Mouse (Mus musculus): ENCODE results near the gene Creb3l4. TPM values are rescaled to one million over a fixed set of nuclear protein-coding genes. Genes with fewer than 3 reads are reported as not detected.
A peak's percentile ranks its signal among the peaks of the same experiment; 100 is the strongest.

Gene Creb3l4
- polyA plus RNA-seq, 1 experiment from 2014 or later = 1.3 TPM

DNA sequence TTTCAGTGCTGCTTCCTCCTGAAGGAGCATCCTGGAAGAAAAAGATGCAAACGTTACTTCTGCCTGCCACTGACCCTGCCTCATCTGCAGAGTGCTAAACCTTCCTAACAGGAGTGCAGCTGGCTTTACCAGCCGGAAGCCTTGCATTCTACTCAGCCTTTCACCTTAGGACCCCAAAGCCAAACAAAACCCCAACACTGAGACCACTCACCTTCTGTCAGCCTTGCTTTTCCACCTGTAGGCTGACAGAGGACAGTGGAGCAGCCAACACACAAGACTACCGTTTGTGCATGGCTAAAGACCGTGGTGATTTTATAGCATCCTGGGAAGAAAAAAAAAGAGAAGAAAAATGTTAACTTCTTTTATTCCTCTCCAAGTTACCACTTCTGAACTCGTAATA lies 30.6 kb downstream of the Creb3l4 start:
- no peak for ATAC-seq (ENCODE audit: low read depth)
- Histone ChIP-seq H3K36me3 (ENCODE audit: control insufficient read depth, insufficient read depth, low read length) (peaks cover 39% of the 10 kb centered on the region), H3K4me3 (ENCODE audit: low read depth, low read length) (peak overlapping the region; percentile 90), H3K4me1 (ENCODE audit: control insufficient read depth, insufficient read depth, low read length) (peaks cover 21% of the 10 kb centered on the region), H3K27ac (ENCODE audit: low read depth, low read length) (no peak overlapping the region), H3K9ac (replicated peaks; ENCODE audit: low read depth, low read length) (peak overlapping the region; percentile 79), H3K9me3 (ENCODE audit: control insufficient read depth, low read length) (no peaks in the 10 kb centered on the region), H3K4me2 (ENCODE audit: low read depth, low read length) (peak overlapping the region; percentile 95), H3K27me3 (ENCODE audit: control insufficient read depth, insufficient read depth, low read length) (no peaks in the 10 kb centered on the region)
- 17% methylated on average over 5 of the region's 5 CpGs for WGBS

DNA sequence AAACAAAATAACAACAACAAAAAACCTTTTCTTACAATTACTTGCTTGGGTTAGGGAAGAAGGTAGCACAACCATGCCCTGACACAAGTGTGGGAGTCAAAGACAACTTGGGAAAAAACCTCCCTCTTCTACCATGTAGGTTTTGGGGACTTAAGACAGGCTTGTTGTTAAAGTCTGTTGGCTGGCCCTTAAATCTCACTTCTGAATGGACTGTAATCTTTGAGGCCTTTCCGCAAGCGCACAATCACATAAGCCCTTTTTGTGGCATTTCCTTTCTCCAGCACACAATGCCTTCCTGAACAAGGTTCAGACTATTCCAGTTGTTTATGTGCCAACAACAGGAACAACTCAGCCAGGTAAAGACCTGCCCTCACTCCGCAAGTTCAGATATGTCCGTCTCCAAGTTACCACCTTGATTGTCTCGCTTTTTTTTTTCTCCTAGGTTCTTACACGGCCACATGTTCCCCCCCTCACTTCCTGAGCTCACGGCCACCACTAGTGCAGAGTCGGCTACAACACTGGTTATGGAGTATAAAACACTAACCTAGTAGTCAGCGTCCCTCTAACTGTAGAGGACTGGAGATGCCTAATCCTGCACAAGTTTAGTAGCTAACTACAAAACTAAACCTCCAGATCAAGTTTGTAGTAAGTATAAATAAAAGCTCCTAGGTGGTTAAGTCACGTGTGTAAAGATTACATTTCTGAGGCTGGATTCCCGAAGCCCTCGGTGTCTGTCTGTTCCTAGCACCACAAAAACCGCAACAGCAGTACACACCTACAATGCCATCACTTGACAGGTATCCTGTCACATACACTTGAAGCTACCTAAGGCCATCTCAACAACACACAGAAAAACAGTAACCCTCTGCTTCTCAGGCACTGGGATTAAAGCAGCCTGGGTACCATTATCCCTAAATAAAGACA lies 31.6 kb downstream of the Creb3l4 start:
- Histone ChIP-seq H3K4me3 (ENCODE audit: low read depth, low read length) (peak overlapping the region; percentile 90; the same call in 1 of the 2 replicates), H3K4me1 (ENCODE audit: control insufficient read depth, insufficient read depth, low read length) (peaks cover 21% of the 10 kb centered on the region), H3K9me3 (ENCODE audit: control insufficient read depth, low read length) (no peaks in the 10 kb centered on the region), H3K27me3 (ENCODE audit: control insufficient read depth, insufficient read depth, low read length) (no peaks in the 10 kb centered on the region), H3K9ac (replicated peaks; ENCODE audit: low read depth, low read length) (no peak overlapping the region; the same call in 1 of the 2 replicates), H3K27ac (ENCODE audit: low read depth, low read length) (no peak overlapping the region), H3K4me2 (ENCODE audit: low read depth, low read length) (peak overlapping the region; percentile 95), H3K36me3 (ENCODE audit: control insufficient read depth, insufficient read depth, low read length) (peaks cover 39% of the 10 kb centered on the region)
- 85% methylated on average over 13 of the region's 13 CpGs for WGBS
- no peak for ATAC-seq (ENCODE audit: low read depth)

DNA sequence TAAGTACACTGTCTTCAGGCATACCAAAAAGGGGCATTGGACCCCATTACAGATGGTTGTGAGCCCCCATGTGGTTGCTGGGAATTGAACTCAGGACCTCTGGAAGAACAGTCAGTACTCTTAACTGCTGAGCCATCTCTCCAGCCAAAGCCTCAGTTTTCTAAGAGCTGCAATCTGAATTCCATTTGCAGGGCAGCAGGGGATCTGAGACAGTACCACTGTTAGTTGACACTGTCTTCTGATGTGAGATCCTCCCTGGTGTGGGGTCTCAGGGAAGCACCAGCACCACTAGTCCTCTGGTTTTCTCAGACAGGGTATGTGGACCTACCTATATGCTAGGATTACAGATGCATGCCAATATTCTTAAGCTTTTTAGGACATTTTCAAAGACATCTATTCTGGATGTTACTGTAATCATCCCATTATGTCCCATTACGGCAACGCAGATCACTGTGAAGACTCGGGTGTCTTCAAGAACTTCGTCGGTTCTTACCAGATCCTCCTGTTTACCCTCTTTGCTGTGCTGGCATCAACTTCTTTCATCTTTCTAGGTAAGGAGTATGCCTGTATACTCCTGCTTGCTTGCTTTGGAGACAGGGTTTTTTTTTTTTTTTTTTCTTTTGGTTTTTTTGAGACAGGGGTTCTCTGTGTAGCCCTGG lies 33.3 kb downstream of the Creb3l4 start:
- Histone ChIP-seq H3K27ac (ENCODE audit: low read depth, low read length) (no peak overlapping the region), H3K4me2 (ENCODE audit: low read depth, low read length) (no peak overlapping the region), H3K36me3 (ENCODE audit: control insufficient read depth, insufficient read depth, low read length) (peaks cover 39% of the 10 kb centered on the region), H3K4me3 (ENCODE audit: low read depth, low read length) (no peak overlapping the region), H3K9me3 (ENCODE audit: control insufficient read depth, low read length) (no peaks in the 10 kb centered on the region), H3K9ac (replicated peaks; ENCODE audit: low read depth, low read length) (no peak overlapping the region), H3K27me3 (ENCODE audit: control insufficient read depth, insufficient read depth, low read length) (no peaks in the 10 kb centered on the region), H3K4me1 (ENCODE audit: control insufficient read depth, insufficient read depth, low read length) (peaks cover 21% of the 10 kb centered on the region)
- WGBS = 93% methylated on average over 5 of the region's 5 CpGs
- ATAC-seq (ENCODE audit: low read depth) = no peak

DNA sequence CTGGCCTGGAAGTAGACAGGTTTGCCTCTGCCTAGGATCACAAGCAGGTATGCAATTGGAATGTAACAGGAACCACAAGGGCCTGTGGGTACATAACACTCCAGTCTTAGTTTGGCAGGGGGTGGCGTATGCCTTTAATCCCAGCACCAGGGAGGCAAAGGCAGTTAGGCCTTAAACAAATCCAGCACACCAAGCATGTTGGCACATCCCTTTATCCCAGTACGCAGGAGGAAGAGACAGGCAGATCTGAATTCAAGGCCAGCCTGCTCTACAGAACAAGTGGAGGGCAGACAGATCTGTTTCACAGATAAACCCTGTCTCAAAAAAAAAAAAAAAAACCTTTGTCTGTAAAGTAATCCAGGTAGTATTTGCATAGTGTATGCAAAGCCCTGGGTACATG lies 34.6 kb downstream of the Creb3l4 start:
- no peak overlapping the region for H3K27ac ChIP-seq (ENCODE audit: low read depth, low read length)
- no peak overlapping the region for H3K9ac ChIP-seq (replicated peaks; ENCODE audit: low read depth, low read length)
- peaks cover 39% of the 10 kb centered on the region for H3K36me3 ChIP-seq (ENCODE audit: control insufficient read depth, insufficient read depth, low read length)
- H3K9me3 ChIP-seq (ENCODE audit: control insufficient read depth, low read length) = no peaks in the 10 kb centered on the region
- WGBS = 91% methylated on average over 2 of the region's 2 CpGs
- H3K4me1 ChIP-seq (ENCODE audit: control insufficient read depth, insufficient read depth, low read length) = peaks cover 16% of the 10 kb centered on the region
- H3K27me3 ChIP-seq (ENCODE audit: control insufficient read depth, insufficient read depth, low read length) = no peaks in the 10 kb centered on the region
- no peak overlapping the region for H3K4me2 ChIP-seq (ENCODE audit: low read depth, low read length)
- H3K4me3 ChIP-seq (ENCODE audit: low read depth, low read length) = no peak overlapping the region
- ATAC-seq (ENCODE audit: low read depth) = no peak

DNA sequence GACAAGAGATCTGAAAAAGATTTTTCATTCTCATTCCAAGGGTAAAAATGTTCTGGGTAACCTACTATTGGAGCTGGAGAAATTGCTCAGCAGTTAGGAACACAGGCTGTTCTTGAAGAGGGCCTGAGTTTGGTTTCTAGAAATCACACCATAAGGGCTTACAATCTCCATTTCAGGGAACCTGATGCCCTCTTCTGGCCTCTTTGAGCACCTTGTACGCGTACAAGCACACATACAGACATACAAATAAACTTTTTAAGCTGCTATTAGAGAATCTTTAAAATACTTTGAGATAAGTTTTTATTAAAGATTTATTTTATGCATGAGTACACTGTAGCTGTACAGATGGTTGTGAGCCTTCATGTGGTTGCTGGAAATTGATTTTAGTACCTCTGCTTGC lies 38.7 kb downstream of the Creb3l4 start:
- no peak for ATAC-seq (ENCODE audit: low read depth)
- Histone ChIP-seq H3K9me3 (ENCODE audit: control insufficient read depth, low read length) (no peaks in the 10 kb centered on the region), H3K4me1 (ENCODE audit: control insufficient read depth, insufficient read depth, low read length) (no peaks in the 10 kb centered on the region), H3K9ac (replicated peaks; ENCODE audit: low read depth, low read length) (no peak overlapping the region), H3K27ac (ENCODE audit: low read depth, low read length) (no peak overlapping the region), H3K4me2 (ENCODE audit: low read depth, low read length) (no peak overlapping the region), H3K36me3 (ENCODE audit: control insufficient read depth, insufficient read depth, low read length) (peaks cover 16% of the 10 kb centered on the region; the same call in 1 of the 2 replicates), H3K4me3 (ENCODE audit: low read depth, low read length) (no peak overlapping the region), H3K27me3 (ENCODE audit: control insufficient read depth, insufficient read depth, low read length) (no peaks in the 10 kb centered on the region)
- 95% methylated on average over 2 of the region's 2 CpGs for WGBS

DNA sequence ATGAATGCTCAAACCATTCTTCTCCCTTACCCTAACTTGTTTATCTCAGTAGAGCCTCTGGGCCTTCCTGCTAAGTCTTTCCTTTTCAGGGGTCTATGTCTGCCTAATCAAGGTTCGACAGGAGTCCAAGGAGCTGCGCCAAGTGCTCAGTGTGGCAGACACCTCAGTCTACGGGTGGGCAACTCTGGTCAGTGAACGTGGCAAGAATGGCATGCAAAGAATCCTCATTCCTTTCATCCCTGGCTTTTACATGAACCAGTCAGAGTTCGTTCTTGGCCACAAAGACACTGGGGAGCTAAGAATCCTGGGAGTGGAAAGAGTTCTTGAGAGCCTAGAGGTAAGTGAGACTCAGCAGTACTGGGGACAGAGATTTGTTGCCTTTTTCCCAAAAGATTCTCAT lies 39.7 kb downstream of the Creb3l4 start:
- Histone ChIP-seq H3K4me2 (ENCODE audit: low read depth, low read length) (no peak overlapping the region), H3K9me3 (ENCODE audit: control insufficient read depth, low read length) (no peaks in the 10 kb centered on the region), H3K4me3 (ENCODE audit: low read depth, low read length) (no peak overlapping the region), H3K9ac (replicated peaks; ENCODE audit: low read depth, low read length) (no peak overlapping the region), H3K27ac (ENCODE audit: low read depth, low read length) (no peak overlapping the region), H3K4me1 (ENCODE audit: control insufficient read depth, insufficient read depth, low read length) (no peaks in the 10 kb centered on the region), H3K36me3 (ENCODE audit: control insufficient read depth, insufficient read depth, low read length) (peaks cover 8% of the 10 kb centered on the region; the same call in 1 of the 2 replicates), H3K27me3 (ENCODE audit: control insufficient read depth, insufficient read depth, low read length) (no peaks in the 10 kb centered on the region)
- WGBS = 82% methylated on average over 5 of the region's 5 CpGs
- ATAC-seq (ENCODE audit: low read depth) = no peak

DNA sequence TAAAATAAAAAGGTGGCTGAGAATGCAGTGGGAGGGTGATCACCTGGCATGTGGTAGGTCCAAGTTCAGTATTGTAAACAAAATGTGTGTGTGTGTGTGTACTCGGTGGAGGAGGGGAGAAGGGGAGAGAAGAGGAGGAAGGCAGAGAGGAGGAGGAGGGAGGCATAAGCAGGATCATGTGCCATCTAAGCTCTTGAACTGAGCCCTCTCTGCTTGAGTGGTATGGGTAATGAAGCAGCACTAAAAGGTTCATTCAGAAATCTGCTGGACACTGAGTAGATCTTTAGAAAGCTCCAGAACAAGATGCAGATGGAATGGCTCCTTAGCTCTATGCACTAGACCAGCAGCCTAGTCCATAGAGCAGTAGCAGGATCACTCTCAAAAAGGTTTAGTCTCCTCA lies 40.4 kb downstream of the Creb3l4 start:
- 65% methylated on average over 1 of the region's 1 CpGs for WGBS
- Histone ChIP-seq H3K4me2 (ENCODE audit: low read depth, low read length) (no peak overlapping the region), H3K9ac (replicated peaks; ENCODE audit: low read depth, low read length) (no peak overlapping the region), H3K27ac (ENCODE audit: low read depth, low read length) (no peak overlapping the region), H3K4me3 (ENCODE audit: low read depth, low read length) (no peak overlapping the region), H3K9me3 (ENCODE audit: control insufficient read depth, low read length) (no peaks in the 10 kb centered on the region), H3K4me1 (ENCODE audit: control insufficient read depth, insufficient read depth, low read length) (no peaks in the 10 kb centered on the region), H3K36me3 (ENCODE audit: control insufficient read depth, insufficient read depth, low read length) (peaks cover under 1% of the 10 kb centered on the region; the same call in 1 of the 2 replicates), H3K27me3 (ENCODE audit: control insufficient read depth, insufficient read depth, low read length) (no peaks in the 10 kb centered on the region)
- no peak for ATAC-seq (ENCODE audit: low read depth)

DNA sequence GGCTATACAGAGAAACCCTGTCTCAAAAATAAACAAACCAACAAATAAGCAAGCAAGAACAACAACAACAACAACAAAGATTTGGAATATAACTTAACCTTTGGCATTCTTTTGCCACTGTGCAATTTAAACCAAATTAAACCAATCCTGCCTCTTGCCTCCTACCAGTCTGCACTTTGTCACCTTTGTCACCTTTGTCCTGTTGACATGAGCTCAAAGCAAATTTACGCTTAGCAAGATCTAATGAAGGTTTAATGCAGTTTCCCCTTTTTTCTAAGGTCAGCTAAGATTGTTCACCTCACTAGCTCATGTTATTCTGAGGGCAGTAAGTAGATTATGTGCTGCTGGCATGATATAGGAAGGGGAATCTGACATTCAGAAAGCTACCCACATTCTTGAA lies 45.8 kb downstream of the Creb3l4 start:
- Histone ChIP-seq H3K4me2 (ENCODE audit: low read depth, low read length) (no peak overlapping the region), H3K27ac (ENCODE audit: low read depth, low read length) (no peak overlapping the region), H3K4me3 (ENCODE audit: low read depth, low read length) (no peak overlapping the region), H3K36me3 (ENCODE audit: control insufficient read depth, insufficient read depth, low read length) (no peaks in the 10 kb centered on the region), H3K9me3 (ENCODE audit: control insufficient read depth, low read length) (no peaks in the 10 kb centered on the region), H3K4me1 (ENCODE audit: control insufficient read depth, insufficient read depth, low read length) (no peaks in the 10 kb centered on the region), H3K27me3 (ENCODE audit: control insufficient read depth, insufficient read depth, low read length) (no peaks in the 10 kb centered on the region), H3K9ac (replicated peaks; ENCODE audit: low read depth, low read length) (no peak overlapping the region)
- no peak for ATAC-seq (ENCODE audit: low read depth)
- WGBS = 83% methylated on average over 1 of the region's 1 CpGs

DNA sequence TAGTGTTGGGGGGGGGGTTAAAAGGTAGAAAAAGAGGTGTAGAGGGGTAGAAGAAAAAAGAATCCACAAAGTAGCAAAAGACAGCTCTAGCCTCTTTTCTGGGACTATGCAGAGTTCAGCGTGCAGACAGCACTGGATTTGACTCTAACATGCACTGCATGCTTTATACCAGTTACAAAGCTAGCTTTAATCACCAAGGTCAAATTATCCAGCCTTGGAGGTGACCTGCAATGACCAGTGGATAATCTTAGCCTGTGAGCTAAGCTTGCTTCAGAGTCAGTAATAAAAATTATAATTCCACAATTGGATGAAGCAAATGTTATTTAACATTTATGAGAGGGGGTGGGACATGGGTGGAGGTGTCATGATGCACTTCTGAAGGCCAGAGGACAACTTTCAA lies 47.7 kb downstream of the Creb3l4 start:
- WGBS = 65% methylated on average over 1 of the region's 1 CpGs
- no peak overlapping the region for H3K4me2 ChIP-seq (ENCODE audit: low read depth, low read length)
- H3K4me1 ChIP-seq (ENCODE audit: control insufficient read depth, insufficient read depth, low read length) = no peaks in the 10 kb centered on the region
- H3K9ac ChIP-seq (replicated peaks; ENCODE audit: low read depth, low read length) = no peak overlapping the region
- no peak for ATAC-seq (ENCODE audit: low read depth)
- no peaks in the 10 kb centered on the region for H3K27me3 ChIP-seq (ENCODE audit: control insufficient read depth, insufficient read depth, low read length)
- no peaks in the 10 kb centered on the region for H3K36me3 ChIP-seq (ENCODE audit: control insufficient read depth, insufficient read depth, low read length)
- H3K4me3 ChIP-seq (ENCODE audit: low read depth, low read length) = no peak overlapping the region
- H3K9me3 ChIP-seq (ENCODE audit: control insufficient read depth, low read length) = no peaks in the 10 kb centered on the region
- H3K27ac ChIP-seq (ENCODE audit: low read depth, low read length) = no peak overlapping the region
